Mouse (Mus musculus): Measurements from ENCODE around the gene Tubb5. TPM values are rescaled to one million over a fixed set of nuclear protein-coding genes. Genes with fewer than 3 reads are reported as not detected.

Gene Tubb5
- polyA plus RNA-seq, 1 experiment from 2014 or later, result 1,832 TPM

Small RNAs within 50 kb of the gene (microRNA-seq; reads per million reads assigned to microRNA genes)
- gene Gm28033, result not detected

Other genes starting within 250 kb of the Tubb5 start
- not detected in 2 replicates for gene Sfta2, start 236.8 kb downstream of the Tubb5 start, polyA plus RNA-seq (2015; fragmentation: Nextera tagmentation; extraction: Ambion mirVana)
- gene Gm9573, start 211.7 kb downstream of the Tubb5 start, polyA plus RNA-seq (2015; fragmentation: Nextera tagmentation; extraction: Ambion mirVana), result not detected in 2 replicates
- gene Mucl3, start 194.6 kb downstream of the Tubb5 start, polyA plus RNA-seq (2015; fragmentation: Nextera tagmentation; extraction: Ambion mirVana), result not detected in 2 replicates
- gene Vars2, start 170.7 kb downstream of the Tubb5 start, polyA plus RNA-seq (2015; fragmentation: Nextera tagmentation; extraction: Ambion mirVana), result 13.0 and 15.1 TPM in 2 replicates
- 31.5 and 32.0 TPM in 2 replicates for gene Gtf2h4, start 164.6 kb downstream of the Tubb5 start, polyA plus RNA-seq (2015; fragmentation: Nextera tagmentation; extraction: Ambion mirVana)
- gene Ddr1, start 133.7 kb downstream of the Tubb5 start, polyA plus RNA-seq (2015; fragmentation: Nextera tagmentation; extraction: Ambion mirVana), result 163 and 187 TPM in 2 replicates
- gene Ier3, start 16.6 kb downstream of the Tubb5 start, polyA plus RNA-seq (2015; fragmentation: Nextera tagmentation; extraction: Ambion mirVana), result 6.7 and 7.1 TPM in 2 replicates
- 59.6 and 67.4 TPM in 2 replicates for gene Flot1, start 15.1 kb downstream of the Tubb5 start, polyA plus RNA-seq (2015; fragmentation: Nextera tagmentation; extraction: Ambion mirVana)
- gene Mdc1, start 3.2 kb upstream of the Tubb5 start, polyA plus RNA-seq (2015; fragmentation: Nextera tagmentation; extraction: Ambion mirVana), result 10.3 and 12.7 TPM in 2 replicates
- 28.9 and 33.2 TPM in 2 replicates for gene Nrm, start 23.0 kb upstream of the Tubb5 start, polyA plus RNA-seq (2015; fragmentation: Nextera tagmentation; extraction: Ambion mirVana)
- 23.8 and 27.4 TPM in 2 replicates for gene Ppp1r18, start 27.3 kb upstream of the Tubb5 start, polyA plus RNA-seq (2015; fragmentation: Nextera tagmentation; extraction: Ambion mirVana)
- gene Dhx16, start 41.5 kb upstream of the Tubb5 start, polyA plus RNA-seq (2015; fragmentation: Nextera tagmentation; extraction: Ambion mirVana), result 34.3 and 37.3 TPM in 2 replicates
- gene 2310061I04Rik, start 59.1 kb upstream of the Tubb5 start, polyA plus RNA-seq (2015; fragmentation: Nextera tagmentation; extraction: Ambion mirVana), result 34.7 and 36.8 TPM in 2 replicates
- 458 and 466 TPM in 2 replicates for gene Atat1, start 71.8 kb upstream of the Tubb5 start, polyA plus RNA-seq (2015; fragmentation: Nextera tagmentation; extraction: Ambion mirVana)
- 49.9 and 54.6 TPM in 2 replicates for gene Mrps18b, start 78.1 kb upstream of the Tubb5 start, polyA plus RNA-seq (2015; fragmentation: Nextera tagmentation; extraction: Ambion mirVana)
- gene Ppp1r10, start 78.1 kb upstream of the Tubb5 start, polyA plus RNA-seq (2015; fragmentation: Nextera tagmentation; extraction: Ambion mirVana), result 51.3 and 54.6 TPM in 2 replicates
- 107 and 112 TPM in 2 replicates for gene Abcf1, start 131.5 kb upstream of the Tubb5 start, polyA plus RNA-seq (2015; fragmentation: Nextera tagmentation; extraction: Ambion mirVana)
- 46.4 and 50.3 TPM in 2 replicates for gene Gnl1, start 141.5 kb upstream of the Tubb5 start, polyA plus RNA-seq (2015; fragmentation: Nextera tagmentation; extraction: Ambion mirVana)
- gene Prr3, start 141.9 kb upstream of the Tubb5 start, polyA plus RNA-seq (2015; fragmentation: Nextera tagmentation; extraction: Ambion mirVana), result 69.0 and 74.6 TPM in 2 replicates
- 7.8 and 8.1 TPM in 2 replicates for gene H2-T24, start 182.3 kb upstream of the Tubb5 start, polyA plus RNA-seq (2015; fragmentation: Nextera tagmentation; extraction: Ambion mirVana)
- gene H2-T23, start 194.5 kb upstream of the Tubb5 start, polyA plus RNA-seq (2015; fragmentation: Nextera tagmentation; extraction: Ambion mirVana), result 4.3 and 5.2 TPM in 2 replicates
- gene H2-T22, start 204.4 kb upstream of the Tubb5 start, polyA plus RNA-seq (2015; fragmentation: Nextera tagmentation; extraction: Ambion mirVana), result 4.4 and 4.8 TPM in 2 replicates
- gene Gm6034, start 204.7 kb upstream of the Tubb5 start, polyA plus RNA-seq (2015; fragmentation: Nextera tagmentation; extraction: Ambion mirVana), result not detected in 2 replicates
- not detected in 2 replicates for gene Gm11127, start 220.1 kb upstream of the Tubb5 start, polyA plus RNA-seq (2015; fragmentation: Nextera tagmentation; extraction: Ambion mirVana)

Measured in midbrain, embryonic 13.5 days (tissue).